ENCODE assay signal across 7 mouse cellular contexts in genomic region chr13:103333601-103334391, GRCm38 (mm10). TPM values are rescaled to one million over a fixed set of nuclear protein-coding genes. Genes with fewer than 3 reads are reported as not detected.
A peak's percentile ranks its signal among the peaks of the same experiment; 100 is the strongest.
DNase-seq lines count a peak whose midpoint lies in the region; ATAC-seq and TF ChIP-seq lines count a peak whose summit lies in the region.

No protein-coding gene starts in this region.

- WGBS in hindbrain, embryonic 13.5 days = under 1% methylated on average over 74 of the region's 74 CpGs
- WGBS in limb, embryonic 13.5 days = under 1% methylated on average over 74 of the region's 74 CpGs

- peak overlapping the region; percentile 74 for H3K4me3 ChIP-seq in hindbrain, embryonic 13.5 days
- peak overlapping the region; percentile 67 for H3K4me3 ChIP-seq in limb, embryonic 13.5 days
- H3K4me3 ChIP-seq in myocyte = peak overlapping the region; percentile 83

- H3K27ac ChIP-seq in hindbrain, embryonic 13.5 days = peak overlapping the region; percentile 58
- H3K27ac ChIP-seq in limb, embryonic 13.5 days = no peak overlapping the region

- DNase-seq in R1 (ENCODE audit: low read depth, low spot score) = peak; percentile 62
- DNase-seq in adrenal gland, postnatal 36 days = peak; percentile 71 to 79
- peak; percentile 48 to 54 for DNase-seq in frontal cortex, postnatal 36 days (ENCODE audit: low spot score in 2 of 2)
- peak; percentile 32 for DNase-seq in testis, postnatal 14 days (ENCODE audit: low spot score)

- H3K79me2 ChIP-seq in myocyte (ENCODE audit: control insufficient read depth, insufficient read depth) = peaks cover 50% of the 10 kb centered on the region

- H3K9me3 ChIP-seq in hindbrain, embryonic 13.5 days = no peaks in the 10 kb centered on the region
- H3K9me3 ChIP-seq in limb, embryonic 13.5 days = no peaks in the 10 kb centered on the region

- H3ac ChIP-seq in myocyte (ENCODE audit: control insufficient read depth, insufficient read length) = peak overlapping the region; percentile 63

- peak overlapping the region; percentile 98 for H3K4me2 ChIP-seq in hindbrain, embryonic 13.5 days
- H3K4me2 ChIP-seq in limb, embryonic 13.5 days (replicated peaks) = peak overlapping the region; percentile 84
- H3K4me2 ChIP-seq in myocyte (ENCODE audit: low read depth) = peak overlapping the region; percentile 90

- peak; percentile 81 for ATAC-seq in hindbrain, embryonic 13.5 days (ENCODE audit: low FRiP score)
- ATAC-seq in limb, embryonic 13.5 days (ENCODE audit: low FRiP score, low read depth) = peak; percentile 66

- peaks cover 31% of the 10 kb centered on the region for H3K4me1 ChIP-seq in hindbrain, embryonic 13.5 days (replicated peaks)
- peaks cover 18% of the 10 kb centered on the region for H3K4me1 ChIP-seq in limb, embryonic 13.5 days

- no peaks in the 10 kb centered on the region for H3K36me3 ChIP-seq in hindbrain, embryonic 13.5 days
- no peaks in the 10 kb centered on the region for H3K36me3 ChIP-seq in limb, embryonic 13.5 days
- H3K36me3 ChIP-seq in myocyte (ENCODE audit: control insufficient read depth, insufficient read depth) = peaks cover 4% of the 10 kb centered on the region

- H3K27me3 ChIP-seq in hindbrain, embryonic 13.5 days = peaks cover 49% of the 10 kb centered on the region
- peaks cover 65% of the 10 kb centered on the region for H3K27me3 ChIP-seq in limb, embryonic 13.5 days
- no peaks in the 10 kb centered on the region for H3K27me3 ChIP-seq in myocyte (ENCODE audit: control insufficient read depth, insufficient read depth, insufficient read length)

- peak overlapping the region; percentile 79 for H3K9ac ChIP-seq in hindbrain, embryonic 13.5 days
- peak overlapping the region; percentile 75 for H3K9ac ChIP-seq in limb, embryonic 13.5 days

- peak; percentile 26 for TF ChIP-seq POLR2A in myocyte (IDR thresholded peaks at IDR 0.05; ENCODE audit: insufficient read length, low read depth)

TF ChIP-seq in myocyte, 11 proteins besides CTCF, POLR2A, EP300 and RAD21:
- TF ChIP-seq TCF3 (IDR thresholded peaks at IDR 0.05; ENCODE audit: insufficient read length, low read depth) (no peak), E2F4 (IDR thresholded peaks at IDR 0.05; ENCODE audit: insufficient read depth) (no peak), TCF12 (IDR thresholded peaks at IDR 0.05; ENCODE audit: insufficient read depth, poor library complexity, severe bottlenecking) (no peak), POLR2AphosphoS2 (IDR thresholded peaks at IDR 0.05; ENCODE audit: insufficient read length, low read depth) (no peak), MAX (IDR thresholded peaks at IDR 0.05; ENCODE audit: low read depth) (no peak), MYOG (IDR thresholded peaks at IDR 0.05; ENCODE audit: control insufficient read depth in 1 of 3, insufficient read depth in 1 of 3, insufficient read length in 2 of 3, low read depth in 2 of 3) (no peak), MYOD1 (IDR thresholded peaks at IDR 0.05; ENCODE audit: control insufficient read depth in 1 of 3, insufficient read length in 2 of 3, low read depth in 2 of 3) (no peak), USF1 (IDR thresholded peaks at IDR 0.05; ENCODE audit: low read depth) (no peak), SRF (IDR thresholded peaks at IDR 0.05; ENCODE audit: control insufficient read depth, insufficient read length, low read depth) (no peak), REST (IDR thresholded peaks at IDR 0.05; ENCODE audit: insufficient read depth, insufficient read length) (no peak), CEBPB (IDR thresholded peaks at IDR 0.05; ENCODE audit: insufficient read depth, poor library complexity, severe bottlenecking) (no peak)
TF ChIP-seq in myocyte: peak in this region for 0.

RNA-seq across cellular contexts. Expression of gene Mast4, which starts 0.5 kb away (rescaled TPM):
- total RNA-seq in adrenal gland, postnatal 36 days (2021) = 10 to 100 TPM; 62.9 to 90.1 TPM
- polyA plus RNA-seq in hindbrain, embryonic 13.5 days (2015; fragmentation: Nextera tagmentation; extraction: Ambion mirVana) = 29.7 and 38.2 TPM in 2 replicates
- polyA plus RNA-seq in limb, embryonic 13.5 days (2015; fragmentation: Nextera tagmentation; extraction: Ambion mirVana) = 23.2 and 27.9 TPM in 2 replicates
- polyA plus RNA-seq in myocyte (2012; fragmentation: generic; extraction: Trizol) = 15.0 TPM
